Mouse (Mus musculus) intestine, postnatal 0 days (tissue): ENCODE measurements around the gene Nts. TPM values are rescaled to one million over a fixed set of nuclear protein-coding genes. Genes with fewer than 3 reads are reported as not detected.

ENCODE experiments used
- ATAC-seq: fragments of 200-750 bp; cut with Nextera tagmentation; 2 replicates; pipeline ENCODE4 v1.8.0; 2017; ENCODE audit warnings: mild to moderate bottlenecking, moderate TSS enrichment, moderate library complexity
- H3K27ac ChIP-seq: fragments of 300-500 bp; sonication (generic); 2 replicates; pipeline ENCODE4 v1.5.1; 2014; ENCODE audit warnings: mild to moderate bottlenecking, low read depth, low read length, moderate library complexity
- H3K27me3 ChIP-seq: fragments of 300-500 bp; sonication (generic); replicated peaks from 2 replicates; pipeline ENCODE4 v1.6.1; 2014; ENCODE audit warnings: low read length, mixed read lengths; ENCODE audit not compliant: control insufficient read depth, insufficient read depth
- H3K36me3 ChIP-seq: fragments of 300-500 bp; sonication (generic); 2 replicates; pipeline ENCODE4 v1.6.1; 2014; ENCODE audit warnings: mild to moderate bottlenecking, moderate library complexity; ENCODE audit not compliant: control insufficient read depth, insufficient read depth
- H3K4me1 ChIP-seq: fragments of 300-500 bp; sonication (generic); replicated peaks from 2 replicates; pipeline ENCODE4 v1.6.1; 2014; ENCODE audit warnings: antibody characterized with exemption, low read length, mixed read lengths; ENCODE audit not compliant: control insufficient read depth, insufficient read depth
- H3K4me2 ChIP-seq: fragments of 300-500 bp; sonication (generic); replicated peaks from 2 replicates; pipeline ENCODE4 v1.6.1; 2014; ENCODE audit warnings: low read depth, mild to moderate bottlenecking, moderate library complexity
- H3K4me3 ChIP-seq: fragments of 300-500 bp; sonication (generic); 2 replicates; pipeline ENCODE4 v1.5.1; 2014; ENCODE audit warnings: low read depth, low read length
- H3K9ac ChIP-seq: fragments of 300-500 bp; sonication (generic); 2 replicates; pipeline ENCODE4 v1.6.1; 2014; ENCODE audit warnings: mild to moderate bottlenecking, low read depth, low read length
- H3K9me3 ChIP-seq: fragments of 300-500 bp; sonication (generic); 2 replicates; pipeline ENCODE4 v1.6.1; 2016; ENCODE audit warnings: mixed run types; ENCODE audit not compliant: control insufficient read depth
- CTCF ChIP-seq: sonication (generic); IDR thresholded peaks from 2 replicates; pipeline ENCODE4 v1.5.1; 2016; ENCODE audit warnings: low read depth, mild to moderate bottlenecking, control low read depth, antibody characterized with exemption, moderate library complexity
- WGBS: fragments of 180-500 bp; shearing (Covaris S2); extraction: QIAGEN DNeasy Blood & Tissue Kit; methylation state at CpG from one replicate; pipeline ENCODE4 v1.1.7; 2014; 5-methylcytosine and 5-hydroxymethylcytosine counted together
- polyA plus RNA-seq: library from polyadenylated mRNA; unstranded; fragments of >200 nt; fragmentation: Nextera tagmentation; extraction: Ambion mirVana; gene quantifications from 2 replicates; pipeline ENCODE4 v1.2.1, GENCODE M21; 2015

Nts gene
- polyA plus RNA-seq, 1 experiment from 2014 or later = 145 TPM

- TF ChIP-seq CTCF = peak; percentile 83
- Histone ChIP-seq H3K27me3 (no peaks in the 10 kb centered on the region), H3K27ac (no peak overlapping the region), H3K4me1 (no peaks in the 10 kb centered on the region), H3K36me3 (no peaks in the 10 kb centered on the region), H3K9me3 (no peaks in the 10 kb centered on the region), H3K4me3 (no peak overlapping the region), H3K9ac (no peak overlapping the region), H3K4me2 (no peak overlapping the region)
- ATAC-seq = no peak
- 24% methylated on average over 4 of the region's 4 CpGs for WGBS
Measured at GRCm38 (mm10) chr10:102498754-102499153, 8.5 kb upstream of the Nts start.

GRCm38 (mm10) chr10:102491792-102492191 is 1.5 kb upstream of the Nts start:
- Histone ChIP-seq H3K4me3 (no peak overlapping the region), H3K36me3 (no peaks in the 10 kb centered on the region), H3K4me2 (no peak overlapping the region), H3K27ac (no peak overlapping the region), H3K9ac (no peak overlapping the region), H3K4me1 (no peaks in the 10 kb centered on the region), H3K9me3 (no peaks in the 10 kb centered on the region), H3K27me3 (no peaks in the 10 kb centered on the region)
- TF ChIP-seq CTCF = peak; percentile 78
- ATAC-seq = no peak
- WGBS = 9% methylated on average over 3 of the region's 3 CpGs

- 63% methylated on average over 2 of the region's 2 CpGs for WGBS
- ATAC-seq = peak; percentile 86
- Histone ChIP-seq H3K4me3 (no peak overlapping the region), H3K4me1 (no peaks in the 10 kb centered on the region), H3K36me3 (no peaks in the 10 kb centered on the region), H3K9me3 (no peaks in the 10 kb centered on the region), H3K9ac (no peak overlapping the region), H3K27ac (no peak overlapping the region), H3K27me3 (no peaks in the 10 kb centered on the region), H3K4me2 (no peak overlapping the region)
- TF ChIP-seq CTCF = no peak
Measured at GRCm38 (mm10) chr10:102469412-102469811, 20.9 kb downstream of the Nts start.

GRCm38 (mm10) chr10:102451756-102452155 is 38.5 kb downstream of the Nts start:
- Histone ChIP-seq H3K27me3 (no peaks in the 10 kb centered on the region), H3K27ac (no peak overlapping the region), H3K9ac (no peak overlapping the region), H3K4me3 (no peak overlapping the region), H3K9me3 (no peaks in the 10 kb centered on the region), H3K36me3 (no peaks in the 10 kb centered on the region), H3K4me1 (no peaks in the 10 kb centered on the region), H3K4me2 (no peak overlapping the region)
- ATAC-seq = no peak
- TF ChIP-seq CTCF = peak; percentile 84
- WGBS = 10% methylated on average over 7 of the region's 7 CpGs

- ATAC-seq = no peak
- Histone ChIP-seq H3K4me1 (no peaks in the 10 kb centered on the region), H3K9me3 (no peaks in the 10 kb centered on the region), H3K27me3 (no peaks in the 10 kb centered on the region), H3K27ac (no peak overlapping the region), H3K4me2 (no peak overlapping the region), H3K9ac (no peak overlapping the region), H3K36me3 (no peaks in the 10 kb centered on the region), H3K4me3 (no peak overlapping the region)
- WGBS = 3% methylated on average over 7 of the region's 7 CpGs
- peak; percentile 76 for TF ChIP-seq CTCF
Measured at GRCm38 (mm10) chr10:102449449-102449848, 40.8 kb downstream of the Nts start.

- H3K4me2 ChIP-seq = no peak overlapping the region
- H3K9ac ChIP-seq = no peak overlapping the region
- H3K27me3 ChIP-seq = no peaks in the 10 kb centered on the region
- H3K27ac ChIP-seq = no peak overlapping the region
- no peak for ATAC-seq
- H3K4me3 ChIP-seq = no peak overlapping the region
- WGBS = 16% methylated on average over 2 of the region's 2 CpGs
- no peaks in the 10 kb centered on the region for H3K9me3 ChIP-seq
- H3K4me1 ChIP-seq = no peaks in the 10 kb centered on the region
- TF ChIP-seq CTCF = peak; percentile 55
- no peaks in the 10 kb centered on the region for H3K36me3 ChIP-seq
Measured at GRCm38 (mm10) chr10:102444912-102445556, 45.3 kb downstream of the Nts start.
